Comparison of ENCODE assay signal across 32 mouse cellular contexts in the genomic region with DNA sequence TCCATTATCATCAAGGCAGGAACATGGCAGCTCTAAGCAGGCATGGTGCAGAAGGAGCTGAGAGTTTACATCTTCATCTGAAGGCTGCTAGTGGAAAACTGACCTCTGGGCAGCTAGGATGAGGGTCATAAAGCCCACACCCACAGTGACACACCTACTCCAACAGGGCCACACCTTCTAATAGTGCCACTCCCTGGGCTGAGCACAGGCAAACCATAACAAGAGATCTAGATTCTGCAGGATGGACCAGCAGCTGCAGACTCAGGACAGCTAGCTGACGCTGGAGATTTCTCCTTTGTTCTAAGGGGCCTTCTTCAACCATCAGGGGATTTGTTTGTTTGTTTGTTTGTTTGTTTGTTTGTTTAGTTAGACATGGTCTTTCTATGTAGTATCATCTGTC.
DNase-seq lines count a peak whose midpoint lies in the region; ATAC-seq and TF ChIP-seq lines count a peak whose summit lies in the region.
"Had no signal": no experiment of that assay in that cellular context is flagged by ENCODE, and none has a peak within 500 bp of the region (broad histone marks: within the 10 kb centered on the region; RNA-seq: fewer than 3 reads in every experiment).

No protein-coding gene starts in this region.

- no peak overlapping the region for H3K4me3 ChIP-seq in intestine, embryonic 15.5 days (replicated peaks)
- no peak overlapping the region for H3K4me3 ChIP-seq in intestine, postnatal 0 days (ENCODE audit: low read depth, low read length)
- no peak overlapping the region for H3K4me3 ChIP-seq in liver, embryonic 13.5 days (replicated peaks)
- H3K4me3 ChIP-seq in liver, embryonic 16.5 days (ENCODE audit: low read depth, low read length), result no peak overlapping the region
- H3K4me3 ChIP-seq in kidney, embryonic 15.5 days (replicated peaks), result no peak overlapping the region
- H3K4me3 ChIP-seq in layer of hippocampus, adult 2 months, result no peak overlapping the region
- H3K4me3 ChIP-seq: embryonic facial prominence, embryonic 10.5 days; embryonic facial prominence, embryonic 13.5 days; erythroblast, embryonic 14.5 days; forebrain, embryonic 10.5 days; forebrain, embryonic 13.5 days; heart, adult 2 months; heart, embryonic 10.5 days; hindbrain, embryonic 10.5 days; hindbrain, embryonic 13.5 days had no signal

- peaks cover 5% of the 10 kb centered on the region; the same call in 1 of the 2 replicates for H3K4me1 ChIP-seq in intestine, embryonic 15.5 days (replicated peaks)
- no peaks in the 10 kb centered on the region for H3K4me1 ChIP-seq in intestine, postnatal 0 days (replicated peaks; ENCODE audit: control insufficient read depth, insufficient read depth, low read length)
- H3K4me1 ChIP-seq in liver, embryonic 13.5 days (replicated peaks), result peaks cover 26% of the 10 kb centered on the region
- peaks cover 15% of the 10 kb centered on the region for H3K4me1 ChIP-seq in liver, embryonic 16.5 days (ENCODE audit: control insufficient read depth, low read depth, low read length)
- H3K4me1 ChIP-seq in kidney, embryonic 15.5 days, result peaks cover 16% of the 10 kb centered on the region
- H3K4me1 ChIP-seq: embryonic facial prominence, embryonic 13.5 days had no signal

- H3K36me3 ChIP-seq in intestine, embryonic 15.5 days, result no peaks in the 10 kb centered on the region
- no peaks in the 10 kb centered on the region for H3K36me3 ChIP-seq in intestine, postnatal 0 days (ENCODE audit: control insufficient read depth, insufficient read depth)
- no peaks in the 10 kb centered on the region for H3K36me3 ChIP-seq in liver, embryonic 13.5 days
- H3K36me3 ChIP-seq in liver, embryonic 16.5 days (ENCODE audit: control insufficient read depth, insufficient read depth), result no peaks in the 10 kb centered on the region
- no peaks in the 10 kb centered on the region for H3K36me3 ChIP-seq in kidney, embryonic 15.5 days
- H3K36me3 ChIP-seq: embryonic facial prominence, embryonic 10.5 days; embryonic facial prominence, embryonic 13.5 days; forebrain, embryonic 10.5 days; G1E; heart, embryonic 10.5 days; hindbrain, embryonic 10.5 days; hindbrain, embryonic 13.5 days had no signal

- H3K27ac ChIP-seq in intestine, embryonic 15.5 days, result no peak overlapping the region
- no peak overlapping the region for H3K27ac ChIP-seq in intestine, postnatal 0 days (ENCODE audit: low read depth, low read length)
- H3K27ac ChIP-seq in liver, embryonic 13.5 days, result peak overlapping the region; percentile 32; the same call in 1 of the 2 replicates
- H3K27ac ChIP-seq in liver, embryonic 16.5 days (ENCODE audit: low read length), result no peak overlapping the region
- no peak overlapping the region for H3K27ac ChIP-seq in kidney, embryonic 15.5 days
- no peak overlapping the region for H3K27ac ChIP-seq in layer of hippocampus, adult 2 months
- H3K27ac ChIP-seq: embryonic facial prominence, embryonic 10.5 days; embryonic facial prominence, embryonic 13.5 days; forebrain, embryonic 10.5 days; forebrain, embryonic 13.5 days; heart, adult 2 months; hindbrain, embryonic 13.5 days had no signal

- no peaks in the 10 kb centered on the region for H3K27me3 ChIP-seq in intestine, embryonic 15.5 days (replicated peaks)
- no peaks in the 10 kb centered on the region for H3K27me3 ChIP-seq in intestine, postnatal 0 days (replicated peaks; ENCODE audit: control insufficient read depth, insufficient read depth, low read length)
- no peaks in the 10 kb centered on the region for H3K27me3 ChIP-seq in liver, embryonic 13.5 days
- no peaks in the 10 kb centered on the region for H3K27me3 ChIP-seq in liver, embryonic 16.5 days (ENCODE audit: control insufficient read depth, insufficient read depth, low read depth, low read length)
- H3K27me3 ChIP-seq in kidney, embryonic 15.5 days, result no peaks in the 10 kb centered on the region
- H3K27me3 ChIP-seq: CH12.LX; embryonic facial prominence, embryonic 13.5 days; forebrain, embryonic 13.5 days; hindbrain, embryonic 13.5 days; Patski had no signal

- peak; percentile 23 for DNase-seq in liver, embryonic 13.5 days
- DNase-seq in right cerebral cortex, postnatal 10 days (ENCODE audit: low spot score in 2 of 2), result no peak
- no peak for DNase-seq in layer of hippocampus, adult 2 months (ENCODE audit: low spot score in 2 of 2)
- DNase-seq: adrenal gland, adult 2 months; adrenal gland, postnatal 25 days; B cell, adult 2 months; cerebellum, adult 11-12 months; cerebellum, adult 8-10 months; cerebellum, postnatal 10 days; cerebellum, postnatal 36 days; embryo, embryonic 11 days; gastrocnemius, postnatal 10 days; gastrocnemius, postnatal 36 days; heart, adult 2 months had no signal

- no peak overlapping the region for H3K9ac ChIP-seq in intestine, embryonic 15.5 days
- H3K9ac ChIP-seq in intestine, postnatal 0 days (ENCODE audit: low read depth, low read length), result no peak overlapping the region
- H3K9ac ChIP-seq in liver, embryonic 13.5 days, result 0 out of 2 replicates have a peak overlapping the region, but pooled peaks have one; percentile 15
- no peak overlapping the region for H3K9ac ChIP-seq in liver, embryonic 16.5 days (ENCODE audit: low read depth, low read length)
- no peak overlapping the region for H3K9ac ChIP-seq in kidney, embryonic 15.5 days
- H3K9ac ChIP-seq: embryonic facial prominence, embryonic 13.5 days; forebrain, embryonic 13.5 days; hindbrain, embryonic 13.5 days had no signal

- H3K9me3 ChIP-seq in intestine, embryonic 15.5 days, result no peaks in the 10 kb centered on the region
- H3K9me3 ChIP-seq in intestine, postnatal 0 days (ENCODE audit: control insufficient read depth), result no peaks in the 10 kb centered on the region
- no peaks in the 10 kb centered on the region for H3K9me3 ChIP-seq in liver, embryonic 13.5 days (replicated peaks)
- no peaks in the 10 kb centered on the region for H3K9me3 ChIP-seq in liver, embryonic 16.5 days (replicated peaks; ENCODE audit: control insufficient read depth, low read length)
- no peaks in the 10 kb centered on the region for H3K9me3 ChIP-seq in kidney, embryonic 15.5 days (replicated peaks)
- H3K9me3 ChIP-seq: embryonic facial prominence, embryonic 10.5 days; embryonic facial prominence, embryonic 13.5 days; forebrain, embryonic 10.5 days; forebrain, embryonic 13.5 days; G1E; heart, embryonic 10.5 days; hindbrain, embryonic 10.5 days; hindbrain, embryonic 13.5 days had no signal

- H3K4me2 ChIP-seq in intestine, embryonic 15.5 days (replicated peaks), result no peak overlapping the region
- no peak overlapping the region for H3K4me2 ChIP-seq in intestine, postnatal 0 days (replicated peaks; ENCODE audit: low read depth)
- H3K4me2 ChIP-seq in liver, embryonic 13.5 days, result peak overlapping the region; percentile 19; the same call in 1 of the 2 replicates
- no peak overlapping the region for H3K4me2 ChIP-seq in liver, embryonic 16.5 days (ENCODE audit: low read depth, low read length)
- H3K4me2 ChIP-seq in kidney, embryonic 15.5 days, result no peak overlapping the region
- H3K4me2 ChIP-seq: embryonic facial prominence, embryonic 13.5 days; forebrain, embryonic 13.5 days; hindbrain, embryonic 13.5 days had no signal

- ATAC-seq in intestine, embryonic 15.5 days, result peak; percentile 52; the same call in 1 of the 2 replicates
- ATAC-seq in intestine, postnatal 0 days, result no peak; the same call in 1 of the 2 replicates
- peak; percentile 53; the same call in 1 of the 2 replicates for ATAC-seq in erythroid progenitor cell, adult 5-6 weeks (replicated peaks; ENCODE audit: low FRiP score, poor library complexity, severe bottlenecking)
- peak; percentile 55; the same call in 1 of the 2 replicates for ATAC-seq in liver, embryonic 13.5 days (ENCODE audit: low read depth)
- peak; percentile 50; the same call in 1 of the 2 replicates for ATAC-seq in liver, embryonic 16.5 days (ENCODE audit: low read depth)
- ATAC-seq in kidney, embryonic 15.5 days (replicated peaks; ENCODE audit: low FRiP score), result no peak
- ATAC-seq: forebrain, embryonic 13.5 days; forebrain, embryonic 16.5 days; hindbrain, embryonic 16.5 days; Patski had no signal

- WGBS in intestine, embryonic 15.5 days, result 71% methylated on average over 1 of the region's 1 CpGs
- 40% methylated on average over 1 of the region's 1 CpGs for WGBS in intestine, postnatal 0 days
- WGBS in liver, embryonic 13.5 days (ENCODE audit: insufficient replicate concordance), result 76% methylated on average over 1 of the region's 1 CpGs
- WGBS in liver, embryonic 16.5 days (ENCODE audit: insufficient replicate concordance), result 75% methylated on average over 1 of the region's 1 CpGs
- WGBS in kidney, embryonic 15.5 days, result 87% methylated on average over 1 of the region's 1 CpGs

- TF ChIP-seq CTCF in intestine, postnatal 0 days (IDR thresholded peaks at IDR 0.05; ENCODE audit: low read depth), result no peak
- TF ChIP-seq CTCF in layer of hippocampus, adult 2 months (conservative IDR thresholded peaks at IDR 0.05), result no peak

Comparison
In these comparisons a context has a peak if more than half of its experiments do, and no peak if none do; other contexts are left out.
1. ATAC-seq: peak in intestine, embryonic 15.5 days (single experiment), erythroid progenitor cell, adult 5-6 weeks (single experiment), liver, embryonic 13.5 days (single experiment) and liver, embryonic 16.5 days (single experiment); none in intestine, postnatal 0 days (single experiment) and kidney, embryonic 15.5 days (single experiment).